Mouse (Mus musculus) adrenal gland, adult (tissue): ENCODE data around the gene Klhdc3.

ENCODE experiments used
- DNase-seq, 2 experiments: peaks; one replicate each; pipeline ENCODE4 v3.0.0; 2022 to 2023; ENCODE audit warnings: low spot score in 1 of 2; ENCODE audit not compliant: inconsistent age in 2 of 2

Gene Klhdc3

GRCm38 (mm10) chr17:46702506-46702905, 21.8 kb upstream of the Klhdc3 start:
- DNase-seq = no peak

GRCm38 (mm10) chr17:46702100-46702499, 21.4 kb upstream of the Klhdc3 start:
- no peak for DNase-seq

DNA sequence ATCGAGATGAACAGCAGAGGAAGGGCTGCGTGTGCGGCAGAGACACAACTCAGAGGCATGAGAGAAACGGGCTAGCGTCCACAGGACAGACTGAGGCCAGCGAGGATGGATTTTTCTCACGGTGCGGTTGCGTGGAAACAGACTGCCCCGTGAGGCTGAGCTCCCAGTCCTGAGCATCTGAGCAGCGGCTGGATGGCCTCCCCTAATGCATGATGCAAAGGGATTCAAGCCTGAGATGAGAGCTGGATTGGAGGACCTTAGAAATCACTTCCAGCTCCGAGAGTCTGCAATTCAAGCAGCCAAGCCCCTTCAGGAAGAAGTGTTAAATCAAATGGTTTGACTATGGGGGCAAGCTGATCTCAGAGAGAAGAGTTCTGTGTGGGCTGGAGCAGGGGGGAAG, 20.8 kb upstream of the Klhdc3 start:
- no peak for DNase-seq

DNA sequence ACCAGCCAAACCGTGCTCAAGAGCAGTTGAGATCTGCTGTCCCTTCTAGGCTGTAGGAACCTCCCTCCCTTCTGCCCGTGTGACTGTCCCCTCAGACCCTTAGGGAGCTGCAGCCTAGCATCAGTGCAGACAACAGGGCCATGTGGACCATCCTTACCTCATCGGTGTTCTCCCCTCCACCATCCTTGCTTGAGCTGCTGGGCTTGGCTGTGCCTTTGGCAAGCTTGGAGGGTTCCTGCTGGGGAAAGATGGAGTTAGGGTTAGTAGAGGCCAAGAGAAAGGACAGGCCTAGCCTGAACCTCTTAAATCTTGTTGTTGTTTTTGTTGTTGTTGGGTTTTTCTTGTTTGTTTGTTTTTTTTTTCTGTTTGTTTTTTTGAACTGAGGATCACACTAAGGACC, 19.2 kb upstream of the Klhdc3 start:
- no peak for DNase-seq

DNA sequence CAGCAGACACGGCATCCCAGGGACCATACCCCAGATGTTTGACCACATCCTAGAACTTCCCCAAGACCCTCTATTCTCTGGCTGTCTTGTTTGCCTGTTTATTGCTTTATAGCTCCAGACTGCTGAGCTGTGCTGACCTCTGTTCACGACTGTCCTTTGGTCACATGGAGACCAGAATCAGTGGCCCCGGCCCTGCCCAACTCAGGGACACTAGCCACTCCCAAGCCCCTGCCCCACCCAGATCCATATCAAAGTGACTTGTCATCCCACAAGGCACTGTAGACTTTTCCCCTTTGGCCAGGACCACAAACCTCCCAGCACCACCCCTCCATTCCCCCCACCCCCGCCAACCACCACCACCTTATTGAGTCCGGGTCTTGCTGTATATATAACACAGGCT, 18.5 kb upstream of the Klhdc3 start:
- no peak for DNase-seq

DNA sequence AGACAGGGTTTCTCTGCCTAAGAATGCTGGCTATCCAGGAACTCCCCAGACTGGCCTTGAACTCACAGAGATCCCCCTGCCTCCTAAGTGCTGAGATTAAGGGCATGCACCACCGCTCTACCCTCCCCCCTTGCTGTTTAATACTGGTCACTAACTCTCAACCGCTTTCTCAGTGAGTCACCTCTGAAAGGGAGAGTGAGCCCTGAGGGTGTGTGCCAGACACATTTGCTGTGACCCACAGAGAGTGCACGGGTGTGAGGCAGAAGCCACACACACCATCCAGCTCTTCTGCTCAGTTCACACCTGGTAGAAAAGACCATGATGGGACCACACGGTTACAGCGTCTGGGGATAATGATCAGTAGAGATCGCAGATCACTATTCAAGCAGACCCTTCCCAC, 17.8 kb upstream of the Klhdc3 start:
- no peak for DNase-seq

- DNase-seq = no peak
Measured at GRCm38 (mm10) chr17:46694517-46695063, 13.9 kb upstream of the Klhdc3 start.

- no peak for DNase-seq
Measured at GRCm38 (mm10) chr17:46691390-46691789, 10.7 kb upstream of the Klhdc3 start.

DNA sequence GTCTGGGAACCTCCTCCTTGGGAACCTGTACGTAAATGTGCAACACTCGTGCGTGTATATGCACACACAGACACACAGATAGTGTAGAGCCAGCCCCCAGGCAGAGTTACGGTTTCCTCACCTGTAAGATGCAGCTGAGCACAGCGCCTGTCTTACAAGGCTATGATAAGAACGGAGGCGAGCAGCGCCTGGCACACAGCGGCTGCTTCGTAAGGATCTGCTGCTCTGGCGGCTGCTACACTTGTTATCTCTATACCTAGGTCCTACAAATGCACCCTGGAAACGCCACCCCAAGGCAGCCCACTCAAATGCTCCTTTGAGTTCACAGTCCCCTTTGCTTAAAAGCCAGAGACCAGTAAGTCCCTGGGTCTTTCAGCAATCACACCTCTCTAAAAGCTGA, 10.0 kb upstream of the Klhdc3 start:
- DNase-seq = no peak

DNA sequence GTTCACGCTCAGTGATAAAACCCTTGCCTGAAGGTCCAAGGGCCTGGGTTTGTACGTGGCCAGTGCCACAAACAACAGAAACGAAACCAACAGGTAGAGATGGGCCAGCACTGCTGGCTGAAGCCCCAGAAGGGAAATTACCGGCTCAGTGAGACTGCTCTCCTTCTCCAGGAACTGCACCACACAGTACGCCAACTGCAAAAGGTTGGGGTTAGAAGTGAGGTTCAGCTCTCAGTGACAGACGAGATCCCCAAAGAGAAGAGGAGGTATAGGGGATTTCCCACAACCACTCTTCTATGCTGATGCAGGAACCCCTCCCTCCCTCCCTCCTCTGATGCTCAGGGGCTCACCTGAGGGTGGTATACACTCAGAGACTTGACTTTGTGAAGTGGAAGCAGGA, 5.2 kb upstream of the Klhdc3 start:
- DNase-seq = no peak

GRCm38 (mm10) chr17:46682654-46683389, 2.1 kb upstream of the Klhdc3 start:
- peak in 1 of 2 experiments; percentile 44 for DNase-seq

- DNase-seq = peak in 1 of 2 experiments; percentile 73
Measured at GRCm38 (mm10) chr17:46681466-46682118, 878 bp upstream of the Klhdc3 start.

DNA sequence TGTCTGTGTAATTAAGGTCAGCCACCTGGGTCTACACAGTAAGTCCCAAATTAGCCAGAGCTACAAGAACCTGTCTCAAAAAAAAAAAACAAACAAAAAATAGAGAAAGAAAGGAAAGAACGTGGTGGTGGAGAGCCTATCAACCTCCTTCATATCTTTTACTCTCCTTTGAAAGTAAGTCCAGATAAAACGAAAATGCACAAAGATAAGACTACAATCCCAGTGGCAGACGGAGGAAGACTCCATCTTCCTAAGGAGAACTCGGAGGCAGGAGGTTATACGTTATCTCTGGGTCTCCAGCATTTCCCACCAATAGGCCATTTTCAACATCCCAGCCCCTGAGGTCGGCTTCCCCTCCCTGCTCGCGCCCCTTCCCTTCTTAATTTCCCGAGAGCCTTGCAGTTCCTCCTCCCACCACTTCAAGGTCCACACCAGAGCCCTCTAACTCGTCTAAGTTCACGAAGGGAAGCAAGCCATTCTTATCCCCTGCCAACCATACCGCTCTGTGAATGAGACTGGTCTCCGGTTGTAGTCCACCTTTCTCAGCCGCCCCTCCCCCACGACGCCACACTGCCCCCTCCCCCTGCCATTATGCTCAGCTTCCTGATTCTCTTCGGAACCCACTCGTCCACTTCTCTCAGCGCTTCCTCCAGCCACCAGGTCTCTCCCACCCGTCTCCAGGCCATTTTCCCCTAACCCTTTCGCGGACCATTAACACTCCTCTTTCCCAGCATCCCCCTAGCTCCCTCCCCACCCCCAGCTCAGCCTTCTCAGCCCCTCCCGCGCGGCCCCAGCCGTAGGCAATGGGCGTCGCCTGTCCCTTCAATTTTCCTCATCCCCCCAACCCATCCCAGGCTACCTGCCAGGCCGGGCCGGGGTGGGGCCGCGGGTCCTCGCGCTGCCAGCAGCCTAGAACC, 613 bp downstream of the Klhdc3 start:
- DNase-seq = no peak

GRCm38 (mm10) chr17:46678911-46679310, 1.8 kb downstream of the Klhdc3 start:
- DNase-seq = no peak

GRCm38 (mm10) chr17:46678416-46678815, 2.3 kb downstream of the Klhdc3 start, which contains the start of gene Mea1:
TSS of gene Mea1 (plus strand) at chr17:46678793.
- DNase-seq = no peak

DNA sequence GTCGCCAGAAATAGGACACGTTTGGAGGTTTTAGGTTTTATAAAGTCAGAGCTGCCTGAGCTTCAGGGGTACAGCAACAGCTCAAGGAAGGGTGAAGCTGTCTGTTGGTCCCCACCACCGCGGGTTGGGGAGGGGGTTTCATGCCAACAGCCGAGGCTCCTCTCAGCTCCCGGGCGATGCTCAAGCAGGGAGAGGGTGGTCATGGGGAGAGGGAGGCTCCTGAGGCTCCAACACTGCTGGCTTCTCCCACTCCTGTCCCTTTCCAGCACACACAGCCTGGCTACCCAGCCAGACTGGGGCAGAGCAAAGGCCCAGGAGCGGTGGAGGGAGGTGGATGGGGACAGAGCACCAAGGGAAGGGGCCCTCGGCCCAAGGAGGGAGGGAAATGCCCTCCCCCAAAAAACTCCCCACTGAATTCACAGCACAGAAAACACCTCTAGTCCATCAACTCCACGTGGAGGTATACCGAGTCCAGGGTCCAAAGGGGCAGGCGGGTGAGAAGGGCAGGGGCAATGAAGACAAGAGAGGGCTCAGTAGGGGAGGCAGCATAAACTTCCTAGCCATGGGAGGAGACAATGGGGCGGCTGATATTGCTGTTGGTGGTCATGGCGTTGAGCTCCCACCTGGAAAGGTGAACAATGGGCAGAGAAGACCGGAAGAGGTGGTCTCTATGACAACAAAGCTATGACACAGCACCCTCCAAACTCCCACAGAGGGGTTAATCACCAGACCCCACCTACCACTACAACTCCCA, 6.0 kb downstream of the Klhdc3 start:
- no peak for DNase-seq

GRCm38 (mm10) chr17:46673850-46674529, 6.7 kb downstream of the Klhdc3 start, which contains the start of gene Rrp36:
TSS of gene Rrp36 (minus strand) at chr17:46674352.
- DNase-seq = peak; percentile 92 to 96

DNA sequence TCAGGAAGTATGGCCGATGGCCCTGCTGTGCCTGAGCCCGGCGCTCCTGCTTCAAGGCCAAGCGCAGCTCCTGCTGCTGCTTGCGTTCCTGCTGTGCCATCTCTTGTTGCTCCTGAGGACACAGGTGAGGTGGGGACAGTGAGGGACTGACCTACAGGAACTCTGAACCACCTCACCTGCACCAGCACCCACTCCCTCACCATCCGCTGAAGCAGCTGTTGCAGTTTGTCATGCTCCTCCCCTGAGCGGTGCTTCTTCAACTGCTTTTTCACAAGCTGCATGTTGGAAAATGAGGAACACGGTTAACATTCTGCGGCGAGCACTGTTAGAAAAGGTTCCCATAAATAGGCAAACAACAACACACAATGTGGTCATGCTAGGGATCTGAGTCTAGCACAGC, 10.8 kb downstream of the Klhdc3 start:
- DNase-seq = no peak

DNA sequence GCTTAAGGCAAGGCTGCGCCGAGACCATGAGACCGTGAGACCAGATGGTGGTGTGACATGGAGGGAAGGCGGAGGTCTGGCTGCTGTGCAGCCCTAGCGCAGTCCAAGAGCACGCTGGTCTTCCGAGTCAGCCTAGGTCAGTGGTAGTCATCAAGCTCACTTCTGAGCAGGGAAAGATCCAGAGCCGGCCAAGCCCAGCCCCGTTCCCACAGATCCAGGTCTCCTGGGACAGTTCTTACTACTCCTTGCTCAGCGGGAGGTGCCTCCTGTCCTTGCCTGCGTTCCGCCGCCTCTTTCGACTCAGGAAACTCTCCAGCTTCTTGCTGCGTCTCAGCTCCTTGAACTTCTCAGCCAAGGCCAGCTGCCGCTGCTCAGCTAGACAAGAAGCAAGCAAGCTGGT, 13.0 kb downstream of the Klhdc3 start:
- peak in 1 of 2 experiments; percentile 63 for DNase-seq

- no peak for DNase-seq
Measured at GRCm38 (mm10) chr17:46662730-46663129, 18.0 kb downstream of the Klhdc3 start.
